Mouse (Mus musculus) embryonic facial prominence, embryonic 14.5 days (tissue): ENCODE measurements around the gene Krt18. TPM values are rescaled to one million over a fixed set of nuclear protein-coding genes. Genes with fewer than 3 reads are reported as not detected.

Source experiments
- ATAC-seq: fragments of 200-750 bp; cut with Nextera tagmentation; 2 replicates; pipeline ENCODE4 v1.8.0; 2017; ENCODE audit warnings: low read depth, moderate number of reproducible peaks, moderate TSS enrichment
- DNase-seq: peaks from one replicate; pipeline ENCODE4 v3.0.0-alpha.2; 2015; ENCODE audit warnings: low spot score
- H3K27ac ChIP-seq: fragments of 300-500 bp; sonication (generic); replicated peaks from 2 replicates; pipeline ENCODE4 v1.5.1; 2014; ENCODE audit warnings: low read depth, mild to moderate bottlenecking, low read length, moderate library complexity
- H3K27me3 ChIP-seq: fragments of 300-500 bp; sonication (generic); replicated peaks from 2 replicates; pipeline ENCODE4 v1.6.1; 2014; ENCODE audit warnings: low read length; ENCODE audit not compliant: control insufficient read depth, insufficient read depth
- H3K36me3 ChIP-seq: fragments of 300-500 bp; sonication (generic); 2 replicates; pipeline ENCODE4 v1.6.1; 2014; ENCODE audit warnings: low read length, mixed read lengths; ENCODE audit not compliant: control insufficient read depth, insufficient read depth
- H3K4me1 ChIP-seq: fragments of 300-500 bp; sonication (generic); 2 replicates; pipeline ENCODE4 v1.6.1; 2014; ENCODE audit warnings: antibody characterized with exemption, low read length; ENCODE audit not compliant: control insufficient read depth, insufficient read depth
- H3K4me2 ChIP-seq: fragments of 300-500 bp; sonication (generic); 2 replicates; pipeline ENCODE4 v1.6.1; 2014; ENCODE audit warnings: low read depth, mild to moderate bottlenecking, low read length, moderate library complexity, mixed read lengths
- H3K4me3 ChIP-seq: fragments of 300-500 bp; sonication (generic); 2 replicates; pipeline ENCODE4 v1.5.1; 2014; ENCODE audit warnings: low read depth, mild to moderate bottlenecking, low read length
- H3K9ac ChIP-seq: fragments of 300-500 bp; sonication (generic); 2 replicates; pipeline ENCODE4 v1.6.1; 2014; ENCODE audit warnings: low read depth, mild to moderate bottlenecking, low read length, moderate library complexity, mixed read lengths
- H3K9me3 ChIP-seq: fragments of 300-500 bp; sonication (generic); 2 replicates; pipeline ENCODE4 v1.6.1; 2016; ENCODE audit warnings: low read length; ENCODE audit not compliant: control insufficient read depth
- WGBS: fragments of 180-500 bp; shearing (Covaris S2); extraction: QIAGEN DNeasy Blood & Tissue Kit; methylation state at CpG from one replicate; pipeline ENCODE4 v1.1.7; 2014; 5-methylcytosine and 5-hydroxymethylcytosine counted together
- polyA plus RNA-seq: library from polyadenylated mRNA; unstranded; fragments of >200 nt; fragmentation: Nextera tagmentation; extraction: Ambion mirVana; gene quantifications from 2 replicates; pipeline ENCODE4 v1.2.1, GENCODE M21; 2014

The Krt18 gene
- polyA plus RNA-seq, 1 experiment from 2014 or later, result 70.0 TPM

DNA sequence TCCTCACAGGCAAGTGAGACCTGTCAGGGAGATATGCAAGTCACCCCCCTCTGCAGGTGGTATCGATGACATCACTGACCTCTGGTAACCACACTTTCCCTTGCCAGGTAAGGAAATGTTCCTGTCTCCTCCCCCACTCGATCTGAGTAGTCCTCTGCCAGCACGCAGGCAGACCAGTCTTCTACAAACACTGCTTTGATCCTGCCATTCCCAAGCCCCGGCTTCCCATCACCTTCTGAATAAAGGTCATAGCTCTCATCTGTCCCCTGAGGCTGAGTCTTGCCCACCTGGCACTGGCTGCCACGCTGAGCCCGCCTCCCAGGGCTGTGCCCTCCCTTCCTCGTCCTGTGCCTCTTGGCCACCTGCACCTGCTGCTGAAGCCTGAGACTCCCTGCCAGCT, 11.2 kb upstream of the Krt18 start:
- 9% methylated on average over 7 of the region's 7 CpGs for WGBS
- Histone ChIP-seq H3K36me3 (no peaks in the 10 kb centered on the region), H3K9ac (no peak overlapping the region), H3K27me3 (no peaks in the 10 kb centered on the region; the same call in 1 of the 2 replicates), H3K27ac (no peak overlapping the region), H3K4me1 (no peaks in the 10 kb centered on the region), H3K4me2 (no peak overlapping the region), H3K9me3 (no peaks in the 10 kb centered on the region), H3K4me3 (no peak overlapping the region)
- DNase-seq (no peak), ATAC-seq (peak; percentile 82; the same call in 1 of the 2 replicates)

DNA sequence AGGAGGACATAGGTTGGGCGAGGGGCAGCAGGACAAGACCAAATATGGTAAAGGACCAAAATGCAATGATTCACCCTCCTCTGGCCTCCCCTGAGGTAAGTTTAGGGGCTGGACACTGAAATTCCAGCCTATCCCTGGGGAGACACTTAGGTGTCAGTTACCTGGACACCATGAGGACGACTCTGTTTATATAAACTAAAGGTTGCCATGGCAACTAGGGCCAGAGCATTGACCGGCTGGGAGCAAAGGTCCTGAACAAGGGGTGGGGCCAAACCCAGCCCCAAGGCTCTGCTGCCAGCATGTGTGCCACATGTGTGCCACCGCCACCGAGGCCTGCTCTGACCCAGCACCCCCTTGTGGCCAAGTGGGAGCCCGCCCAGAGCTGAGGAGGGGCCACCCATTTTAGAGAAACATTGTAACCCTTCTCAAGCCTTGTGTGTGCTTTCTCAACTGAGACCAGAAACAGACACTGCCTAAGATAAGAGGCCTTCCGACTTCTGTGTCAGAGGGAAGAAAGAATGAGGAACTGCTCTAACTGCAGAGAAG, 10.0 kb upstream of the Krt18 start:
- ATAC-seq (no peak), DNase-seq (no peak)
- WGBS, result 17% methylated on average over 7 of the region's 7 CpGs
- Histone ChIP-seq H3K4me3 (no peak overlapping the region), H3K4me2 (no peak overlapping the region), H3K27ac (no peak overlapping the region), H3K36me3 (no peaks in the 10 kb centered on the region), H3K9ac (no peak overlapping the region), H3K9me3 (no peaks in the 10 kb centered on the region), H3K27me3 (no peaks in the 10 kb centered on the region), H3K4me1 (no peaks in the 10 kb centered on the region)

DNA sequence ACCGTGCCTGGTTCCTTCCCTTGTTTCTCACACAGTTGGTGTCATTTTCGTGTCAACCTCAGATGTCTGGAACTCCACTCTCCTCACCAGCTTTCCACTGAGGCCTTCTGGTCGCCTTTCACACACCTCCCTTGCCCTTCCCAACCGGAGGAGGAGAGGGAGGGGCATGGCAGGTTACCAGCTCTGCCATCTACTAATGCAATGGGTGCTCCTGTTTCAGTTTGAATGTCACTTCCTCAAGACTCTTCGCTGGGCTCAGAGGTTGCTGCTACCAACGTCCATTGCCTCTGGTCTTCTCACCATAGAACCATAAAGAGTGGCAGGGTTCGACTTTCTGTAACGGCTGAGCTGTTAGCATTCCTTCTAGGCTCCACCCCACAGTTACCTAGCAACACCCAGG, 5.5 kb upstream of the Krt18 start:
- Histone ChIP-seq H3K9ac (no peak overlapping the region), H3K4me2 (no peak overlapping the region), H3K4me3 (no peak overlapping the region), H3K9me3 (no peaks in the 10 kb centered on the region), H3K36me3 (no peaks in the 10 kb centered on the region), H3K27me3 (peaks cover 26% of the 10 kb centered on the region), H3K27ac (no peak overlapping the region), H3K4me1 (peaks cover 20% of the 10 kb centered on the region)
- DNase-seq, result peak; percentile 3
- ATAC-seq, result no peak
- whole genome bisulfite sequencing, result 42% methylated on average over 8 of the region's 8 CpGs

DNA sequence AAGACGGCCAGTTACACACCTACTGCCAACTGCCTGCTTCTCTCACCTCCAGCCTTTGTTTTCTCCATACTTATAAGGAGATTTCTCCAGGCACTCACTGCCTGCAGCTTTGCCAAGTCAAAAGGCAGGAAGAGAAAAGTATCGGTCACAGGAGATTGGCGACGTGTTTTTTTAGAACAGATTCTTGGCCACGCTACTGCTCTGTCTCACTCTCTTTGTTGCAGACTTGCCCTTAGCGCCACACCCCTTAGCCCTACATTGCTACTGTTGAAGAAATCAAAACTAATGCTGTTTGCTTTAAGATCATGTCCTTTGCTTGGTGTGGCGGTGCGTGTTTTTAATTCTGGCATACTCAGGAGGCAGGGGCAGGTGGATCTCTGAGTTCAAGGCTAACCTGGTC, 4.1 kb upstream of the Krt18 start:
- H3K4me2 ChIP-seq, result no peak overlapping the region
- peaks cover 25% of the 10 kb centered on the region for H3K4me1 ChIP-seq
- DNase-seq (peak; percentile 30), ATAC-seq (no peak)
- H3K4me3 ChIP-seq, result no peak overlapping the region
- no peak overlapping the region for H3K27ac ChIP-seq
- H3K9ac ChIP-seq, result no peak overlapping the region
- no peaks in the 10 kb centered on the region for H3K9me3 ChIP-seq
- no peaks in the 10 kb centered on the region for H3K36me3 ChIP-seq
- H3K27me3 ChIP-seq, result peaks cover 31% of the 10 kb centered on the region
- 58% methylated on average over 8 of the region's 8 CpGs for WGBS

DNA sequence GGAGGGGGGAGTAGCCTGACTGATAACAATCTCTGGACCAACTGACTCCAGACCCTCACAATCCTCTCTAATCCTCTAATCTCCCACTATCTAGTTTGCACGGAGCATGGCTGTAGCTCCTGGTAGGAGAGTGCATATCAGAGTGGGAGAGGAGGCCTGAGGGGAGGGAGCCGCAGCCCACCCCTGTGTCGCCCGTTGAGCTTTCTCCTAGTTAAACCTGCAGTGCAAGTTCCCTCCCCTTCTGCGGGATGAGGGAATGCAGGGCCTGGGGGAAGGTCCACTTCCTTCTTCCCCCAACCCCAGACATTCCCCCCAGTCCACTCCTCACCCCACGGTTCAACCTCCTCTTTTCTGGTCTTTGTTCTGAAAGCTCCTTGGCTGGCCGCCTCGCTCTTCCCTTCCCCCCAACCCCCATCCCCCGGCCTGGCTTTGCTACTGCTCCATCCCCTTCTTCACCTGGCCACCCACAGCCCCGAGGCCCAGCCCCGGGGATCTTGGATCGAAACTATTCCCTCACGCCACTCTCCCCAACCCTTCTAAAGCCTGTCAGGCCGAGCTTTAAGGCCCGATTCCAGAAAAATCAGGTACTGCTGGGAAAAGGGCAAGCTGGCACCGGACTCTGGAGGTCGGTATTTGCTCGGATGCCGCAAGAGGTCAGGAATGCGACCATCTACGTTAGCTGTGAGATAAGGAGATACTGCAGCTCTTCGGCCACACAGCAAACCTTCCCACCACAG, 2.7 kb upstream of the Krt18 start:
- Histone ChIP-seq H3K27ac (peak overlapping the region; percentile 67), H3K9ac (peak overlapping the region; percentile 60), H3K27me3 (peaks cover 31% of the 10 kb centered on the region), H3K36me3 (no peaks in the 10 kb centered on the region), H3K4me2 (peak overlapping the region; percentile 45), H3K4me1 (peaks cover 25% of the 10 kb centered on the region), H3K9me3 (no peaks in the 10 kb centered on the region), H3K4me3 (peak overlapping the region; percentile 8; the same call in 1 of the 2 replicates)
- ATAC-seq (peak; percentile 66), DNase-seq (peak; percentile 65)
- 15% methylated on average over 21 of the region's 22 CpGs for WGBS

DNA sequence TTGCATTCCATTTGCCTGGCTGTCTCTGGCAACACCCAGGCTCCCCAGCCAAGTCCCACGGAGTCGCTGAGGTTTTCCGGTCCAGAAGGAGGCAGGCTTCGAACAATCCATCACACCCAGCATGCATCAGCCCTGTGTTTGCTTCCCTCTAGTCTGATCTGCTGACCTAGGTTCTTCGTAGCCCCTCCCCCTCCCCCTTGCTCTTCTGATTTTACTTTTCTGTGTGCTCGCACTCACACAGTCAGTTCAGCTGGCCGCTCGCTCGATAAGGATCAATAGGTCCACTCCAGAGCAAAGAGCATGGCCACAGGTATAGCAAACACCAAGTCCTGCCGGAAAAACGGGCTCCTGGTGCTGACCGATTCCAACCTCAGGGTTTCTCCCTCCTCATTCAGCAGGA, 1.6 kb upstream of the Krt18 start:
- Histone ChIP-seq H3K4me3 (no peak overlapping the region), H3K36me3 (no peaks in the 10 kb centered on the region), H3K4me2 (peak overlapping the region; percentile 45), H3K27ac (no peak overlapping the region; the same call in 1 of the 2 replicates), H3K27me3 (peaks cover 31% of the 10 kb centered on the region), H3K9me3 (no peaks in the 10 kb centered on the region), H3K9ac (no peak overlapping the region), H3K4me1 (peaks cover 25% of the 10 kb centered on the region)
- no peak for DNase-seq
- 21% methylated on average over 12 of the region's 12 CpGs for WGBS
- ATAC-seq, result no peak

DNA sequence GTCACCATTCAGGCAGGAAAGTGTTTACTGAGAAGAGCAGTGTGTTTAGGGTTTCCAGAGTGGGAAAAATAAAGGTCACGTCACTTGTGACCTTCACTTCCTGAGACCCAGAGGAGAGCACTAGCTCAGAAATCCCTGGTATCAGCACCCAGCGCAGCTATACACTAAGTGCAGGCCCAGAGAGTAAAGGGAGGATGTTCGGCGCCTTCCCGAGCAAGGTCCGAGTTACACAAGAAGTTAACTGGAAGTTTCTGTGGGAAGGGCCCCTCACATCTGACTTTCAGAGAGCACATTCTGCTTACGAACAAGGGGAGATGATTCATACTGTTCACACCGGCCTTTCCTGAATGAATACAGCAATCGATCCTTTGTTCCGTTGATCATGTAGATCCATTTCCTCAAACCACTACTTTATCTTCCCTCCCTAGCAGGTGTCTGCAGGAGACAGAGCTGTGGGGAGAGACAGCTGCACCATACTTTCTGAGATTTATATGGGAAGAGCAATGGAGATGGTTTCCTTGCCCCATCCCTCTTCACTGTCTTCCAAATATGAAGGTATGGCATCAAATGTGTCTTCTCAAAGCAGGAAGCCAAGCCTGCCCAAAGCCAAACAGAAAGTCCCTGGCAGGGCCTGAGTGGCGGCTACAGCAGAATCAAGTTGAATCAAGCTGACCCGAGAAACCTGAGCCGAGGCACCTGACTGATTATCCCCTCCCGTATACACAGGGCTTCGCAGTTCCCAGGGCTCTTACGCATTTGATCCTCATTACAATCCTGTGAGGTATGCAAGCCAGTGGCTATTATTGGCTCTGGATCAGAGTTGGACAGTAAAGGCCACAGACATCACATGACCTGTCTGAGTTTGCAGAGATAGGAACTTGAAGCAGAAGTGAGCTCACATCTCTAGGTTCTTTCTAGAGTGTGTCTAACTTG, 6.4 kb downstream of the Krt18 start:
- Histone ChIP-seq H3K4me1 (no peaks in the 10 kb centered on the region), H3K9ac (no peak overlapping the region), H3K27me3 (no peaks in the 10 kb centered on the region), H3K4me2 (no peak overlapping the region), H3K9me3 (no peaks in the 10 kb centered on the region), H3K27ac (no peak overlapping the region), H3K4me3 (no peak overlapping the region), H3K36me3 (no peaks in the 10 kb centered on the region)
- 55% methylated on average over 16 of the region's 16 CpGs for WGBS
- DNase-seq, result peak; percentile 46
- peak; percentile 60 for ATAC-seq

DNA sequence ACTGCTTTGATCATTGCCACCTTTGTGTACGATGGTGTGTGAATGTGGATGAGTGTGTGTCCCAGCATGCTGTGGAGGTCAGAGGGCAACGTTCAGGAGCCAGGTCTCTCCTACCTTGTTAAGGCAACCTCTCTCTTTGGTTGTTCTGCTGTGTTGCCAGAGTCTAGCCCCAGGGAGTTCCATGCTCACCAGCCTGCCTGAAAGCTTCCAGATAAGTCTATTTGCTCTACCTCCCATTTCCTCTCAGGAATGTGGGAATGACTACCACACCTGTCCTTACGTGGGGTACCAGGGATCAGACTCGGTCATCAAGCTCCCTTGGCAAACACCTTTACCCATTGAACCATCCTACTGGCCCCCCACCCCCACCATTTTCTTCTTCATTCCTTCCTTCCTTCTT, 12.3 kb downstream of the Krt18 start:
- DNase-seq (no peak), ATAC-seq (no peak)
- H3K27ac ChIP-seq, result no peak overlapping the region
- H3K4me1 ChIP-seq, result no peaks in the 10 kb centered on the region
- WGBS, result 82% methylated on average over 4 of the region's 4 CpGs
- H3K27me3 ChIP-seq, result no peaks in the 10 kb centered on the region
- no peak overlapping the region for H3K4me3 ChIP-seq
- H3K4me2 ChIP-seq, result no peak overlapping the region
- H3K36me3 ChIP-seq, result no peaks in the 10 kb centered on the region
- no peak overlapping the region for H3K9ac ChIP-seq
- no peaks in the 10 kb centered on the region for H3K9me3 ChIP-seq
